Mouse (Mus musculus) kidney, embryonic 16.5 days (tissue): ENCODE results near the gene Sept11. TPM values are rescaled to one million over a fixed set of nuclear protein-coding genes. Genes with fewer than 3 reads are reported as not detected.

Experiments
- ATAC-seq: fragments of 200-750 bp; cut with Nextera tagmentation; 2 replicates; pipeline ENCODE4 v1.8.0; 2017; ENCODE audit warnings: moderate TSS enrichment; ENCODE audit not compliant: low FRiP score, low TSS enrichment
- H3K27ac ChIP-seq: fragments of 300-500 bp; sonication (generic); 2 replicates; pipeline ENCODE4 v1.5.1; 2014; ENCODE audit warnings: low read length
- H3K27me3 ChIP-seq: fragments of 300-500 bp; sonication (generic); 2 replicates; pipeline ENCODE4 v1.6.1; 2014; ENCODE audit warnings: low read length, control low read depth, mixed read lengths; ENCODE audit not compliant: insufficient read depth
- H3K36me3 ChIP-seq: fragments of 300-500 bp; sonication (generic); 2 replicates; pipeline ENCODE4 v1.6.1; 2014; ENCODE audit warnings: low read length, control low read depth, mixed read lengths; ENCODE audit not compliant: insufficient read depth
- H3K4me1 ChIP-seq: fragments of 300-500 bp; sonication (generic); 2 replicates; pipeline ENCODE4 v1.6.1; 2014; ENCODE audit warnings: low read length, control low read depth, mixed read lengths; ENCODE audit not compliant: insufficient read depth
- H3K4me2 ChIP-seq: fragments of 300-500 bp; sonication (generic); replicated peaks from 2 replicates; pipeline ENCODE4 v1.6.1; 2014; ENCODE audit warnings: low read depth, low read length
- H3K4me3 ChIP-seq: fragments of 300-500 bp; sonication (generic); 2 replicates; pipeline ENCODE4 v1.5.1; 2014; ENCODE audit warnings: mild to moderate bottlenecking, low read length
- H3K9ac ChIP-seq: fragments of 300-500 bp; sonication (generic); replicated peaks from 2 replicates; pipeline ENCODE4 v1.6.1; 2014; ENCODE audit warnings: low read length
- H3K9me3 ChIP-seq: fragments of 300-500 bp; sonication (generic); 2 replicates; pipeline ENCODE4 v1.6.1; 2016; ENCODE audit warnings: low read length, control low read depth
- WGBS: fragments of 180-500 bp; shearing (Covaris S2); extraction: QIAGEN DNeasy Blood & Tissue Kit; methylation state at CpG from one replicate; pipeline ENCODE4 v1.1.7; 2014; 5-methylcytosine and 5-hydroxymethylcytosine counted together
- polyA plus RNA-seq: library from polyadenylated mRNA; unstranded; fragments of >200 nt; fragmentation: Nextera tagmentation; extraction: Ambion mirVana; gene quantifications from 2 replicates; pipeline ENCODE4 v1.2.1, GENCODE M21; 2015

Sept11 gene
- polyA plus RNA-seq, 1 experiment from 2014 or later, result 216 TPM

- no peak for ATAC-seq
- no peak overlapping the region for H3K4me2 ChIP-seq
- no peak overlapping the region for H3K9ac ChIP-seq
- H3K27ac ChIP-seq, result no peak overlapping the region
- H3K4me3 ChIP-seq, result no peak overlapping the region
- 94% methylated on average over 4 of the region's 4 CpGs for WGBS
- H3K9me3 ChIP-seq, result no peaks in the 10 kb centered on the region
- H3K4me1 ChIP-seq, result peaks cover 30% of the 10 kb centered on the region
- no peaks in the 10 kb centered on the region for H3K27me3 ChIP-seq
- peaks cover 10% of the 10 kb centered on the region; the same call in 1 of the 2 replicates for H3K36me3 ChIP-seq
Observed at GRCm38 (mm10) chr5:93106048-93106447, 12.8 kb downstream of the Sept11 start.

GRCm38 (mm10) chr5:93108703-93109102 lies 15.5 kb downstream of the Sept11 start:
- Histone ChIP-seq H3K36me3 (peaks cover 16% of the 10 kb centered on the region; the same call in 1 of the 2 replicates), H3K9me3 (no peaks in the 10 kb centered on the region), H3K27ac (no peak overlapping the region), H3K4me3 (no peak overlapping the region), H3K4me2 (no peak overlapping the region), H3K27me3 (no peaks in the 10 kb centered on the region), H3K9ac (no peak overlapping the region), H3K4me1 (peaks cover 13% of the 10 kb centered on the region)
- 74% methylated on average over 4 of the region's 4 CpGs for WGBS
- ATAC-seq, result no peak

GRCm38 (mm10) chr5:93109555-93109954 lies 16.3 kb downstream of the Sept11 start:
- Histone ChIP-seq H3K9ac (no peak overlapping the region), H3K4me1 (peaks cover 14% of the 10 kb centered on the region), H3K36me3 (peaks cover 16% of the 10 kb centered on the region; the same call in 1 of the 2 replicates), H3K27me3 (no peaks in the 10 kb centered on the region), H3K27ac (no peak overlapping the region), H3K4me3 (no peak overlapping the region), H3K4me2 (no peak overlapping the region), H3K9me3 (no peaks in the 10 kb centered on the region)
- no peak for ATAC-seq
- 72% methylated on average over 2 of the region's 2 CpGs for WGBS

GRCm38 (mm10) chr5:93112290-93112689 lies 19.1 kb downstream of the Sept11 start:
- Histone ChIP-seq H3K4me1 (peaks cover 37% of the 10 kb centered on the region), H3K9me3 (no peaks in the 10 kb centered on the region), H3K36me3 (peaks cover 16% of the 10 kb centered on the region; the same call in 1 of the 2 replicates), H3K9ac (no peak overlapping the region), H3K4me3 (no peak overlapping the region), H3K4me2 (no peak overlapping the region), H3K27ac (no peak overlapping the region), H3K27me3 (no peaks in the 10 kb centered on the region)
- 95% methylated on average over 3 of the region's 3 CpGs for WGBS
- ATAC-seq, result no peak

- no peaks in the 10 kb centered on the region for H3K9me3 ChIP-seq
- peak overlapping the region; percentile 76; the same call in 1 of the 2 replicates for H3K27ac ChIP-seq
- no peak for ATAC-seq
- H3K4me2 ChIP-seq, result no peak overlapping the region
- peaks cover 16% of the 10 kb centered on the region; the same call in 1 of the 2 replicates for H3K36me3 ChIP-seq
- H3K4me1 ChIP-seq, result peaks cover 49% of the 10 kb centered on the region
- 60% methylated on average over 5 of the region's 5 CpGs for WGBS
- no peak overlapping the region for H3K9ac ChIP-seq
- no peak overlapping the region for H3K4me3 ChIP-seq
- no peaks in the 10 kb centered on the region for H3K27me3 ChIP-seq
Observed at GRCm38 (mm10) chr5:93113517-93113916, 20.3 kb downstream of the Sept11 start.

GRCm38 (mm10) chr5:93114515-93114914 lies 21.3 kb downstream of the Sept11 start:
- peak; percentile 43; the same call in 1 of the 2 replicates for ATAC-seq
- WGBS, result 41% methylated on average over 6 of the region's 6 CpGs

GRCm38 (mm10) chr5:93115059-93115458 lies 21.8 kb downstream of the Sept11 start:
- Histone ChIP-seq H3K4me1 (peaks cover 61% of the 10 kb centered on the region), H3K9me3 (no peaks in the 10 kb centered on the region), H3K9ac (no peak overlapping the region), H3K4me2 (no peak overlapping the region), H3K27me3 (no peaks in the 10 kb centered on the region), H3K36me3 (peaks cover 12% of the 10 kb centered on the region; the same call in 1 of the 2 replicates), H3K27ac (peak overlapping the region; percentile 76), H3K4me3 (no peak overlapping the region)
- peak; percentile 78 for ATAC-seq
- WGBS, result 24% methylated on average over 6 of the region's 6 CpGs

More at GRCm38 (mm10) chr5:93114515-93114914, 21.3 kb downstream of the Sept11 start:
- peaks cover 58% of the 10 kb centered on the region for H3K4me1 ChIP-seq
- no peak overlapping the region for H3K9ac ChIP-seq
- H3K4me3 ChIP-seq, result no peak overlapping the region
- H3K27me3 ChIP-seq, result no peaks in the 10 kb centered on the region
- H3K36me3 ChIP-seq, result peaks cover 14% of the 10 kb centered on the region; the same call in 1 of the 2 replicates
- H3K27ac ChIP-seq, result peak overlapping the region; percentile 76
- no peak overlapping the region for H3K4me2 ChIP-seq
- no peaks in the 10 kb centered on the region for H3K9me3 ChIP-seq

GRCm38 (mm10) chr5:93115854-93116253 lies 22.6 kb downstream of the Sept11 start:
- WGBS, result 69% methylated on average over 13 of the region's 13 CpGs
- H3K27ac ChIP-seq, result no peak overlapping the region
- H3K4me3 ChIP-seq, result no peak overlapping the region
- no peak for ATAC-seq
- H3K36me3 ChIP-seq, result 0 out of 2 replicates have a peak, but pooled peaks cover 8% of the 10 kb centered on the region
- no peak overlapping the region for H3K9ac ChIP-seq
- no peaks in the 10 kb centered on the region for H3K9me3 ChIP-seq
- peaks cover 69% of the 10 kb centered on the region for H3K4me1 ChIP-seq
- no peak overlapping the region for H3K4me2 ChIP-seq
- H3K27me3 ChIP-seq, result no peaks in the 10 kb centered on the region

- H3K27me3 ChIP-seq, result no peaks in the 10 kb centered on the region
- no peak overlapping the region for H3K4me2 ChIP-seq
- 43% methylated on average over 8 of the region's 8 CpGs for WGBS
- peaks cover 84% of the 10 kb centered on the region for H3K4me1 ChIP-seq
- no peak overlapping the region for H3K9ac ChIP-seq
- no peak overlapping the region for H3K4me3 ChIP-seq
- H3K27ac ChIP-seq, result no peak overlapping the region
- H3K9me3 ChIP-seq, result no peaks in the 10 kb centered on the region
- peak; percentile 53; the same call in 1 of the 2 replicates for ATAC-seq
- H3K36me3 ChIP-seq, result 0 out of 2 replicates have a peak, but pooled peaks cover 4% of the 10 kb centered on the region
Observed at GRCm38 (mm10) chr5:93117648-93118047, 24.4 kb downstream of the Sept11 start.

- Histone ChIP-seq H3K4me3 (no peak overlapping the region), H3K36me3 (no peaks in the 10 kb centered on the region), H3K9me3 (no peaks in the 10 kb centered on the region), H3K27ac (peak overlapping the region; percentile 19; the same call in 1 of the 2 replicates), H3K9ac (no peak overlapping the region), H3K4me2 (no peak overlapping the region), H3K27me3 (no peaks in the 10 kb centered on the region), H3K4me1 (peaks cover 77% of the 10 kb centered on the region)
- ATAC-seq, result no peak
- WGBS, result 61% methylated on average over 8 of the region's 8 CpGs
Observed at GRCm38 (mm10) chr5:93121660-93122059, 28.4 kb downstream of the Sept11 start.
